Mouse (Mus musculus) heart, postnatal 4 days (tissue): ENCODE measurements around the gene Olfr1222. TPM values are rescaled to one million over a fixed set of nuclear protein-coding genes. Genes with fewer than 3 reads are reported as not detected.
"Not testable (repeated sequence)": the region's sequence is repeated elsewhere in the genome, so short reads cannot be mapped to it uniquely, and the experiment has no call there.

Source experiments
- DNase-seq: peaks from one replicate; pipeline ENCODE4 v3.0.0; 2021
- total RNA-seq, 2 experiments: library from RNA; stranded (reverse); gene quantifications; 2 replicates each; pipeline ENCODE4 v1.2.3; 2021

Olfr1222 gene
- total RNA-seq: not detected

DNA sequence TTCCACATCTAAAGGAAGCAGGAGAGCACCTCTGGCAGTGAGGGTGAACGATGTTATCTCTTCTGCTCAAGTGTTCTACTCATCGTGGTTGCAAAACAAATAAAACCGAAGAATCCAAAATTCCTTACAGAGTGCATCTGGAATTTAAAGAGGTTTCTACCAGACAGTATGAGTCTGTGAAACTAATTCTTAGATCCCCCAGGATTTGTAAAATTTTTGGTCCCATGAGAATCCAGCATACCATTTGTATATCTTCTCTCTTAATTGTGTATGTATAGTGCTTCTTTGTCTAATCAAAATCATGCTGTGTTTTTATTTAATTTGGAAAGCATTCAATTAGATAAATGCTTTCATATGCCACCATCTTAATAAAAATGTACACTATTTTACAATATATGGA, at the start of gene Olfr1222:
Gene Olfr1222 (minus strand): TSS at position 101 of the 400 bp plus-strand sequence.
- DNase-seq: no peak

DNA sequence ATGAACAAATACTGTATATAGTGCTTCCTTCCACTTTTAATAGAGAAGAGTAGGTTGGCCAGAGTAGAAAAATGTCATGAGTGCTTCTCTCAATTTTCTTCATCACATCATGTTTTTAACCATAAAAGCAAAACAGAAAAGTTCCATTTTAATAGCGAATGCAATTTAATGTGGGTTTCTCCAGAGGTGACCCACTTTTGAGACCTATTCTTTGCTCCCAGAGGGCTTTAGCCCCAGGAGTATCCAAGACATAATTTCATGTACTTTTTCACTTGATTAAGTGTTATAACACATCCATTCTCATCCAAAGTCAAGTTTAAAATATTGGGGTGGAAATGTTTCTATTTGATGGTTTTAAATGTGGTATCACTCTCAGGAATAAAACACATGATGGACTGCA, 41.7 kb upstream of the Olfr1222 start, which contains the start of gene Olfr1225:
Gene Olfr1225 (minus strand): TSS at position 101 of the 400 bp plus-strand sequence.
- no peak for DNase-seq

DNA sequence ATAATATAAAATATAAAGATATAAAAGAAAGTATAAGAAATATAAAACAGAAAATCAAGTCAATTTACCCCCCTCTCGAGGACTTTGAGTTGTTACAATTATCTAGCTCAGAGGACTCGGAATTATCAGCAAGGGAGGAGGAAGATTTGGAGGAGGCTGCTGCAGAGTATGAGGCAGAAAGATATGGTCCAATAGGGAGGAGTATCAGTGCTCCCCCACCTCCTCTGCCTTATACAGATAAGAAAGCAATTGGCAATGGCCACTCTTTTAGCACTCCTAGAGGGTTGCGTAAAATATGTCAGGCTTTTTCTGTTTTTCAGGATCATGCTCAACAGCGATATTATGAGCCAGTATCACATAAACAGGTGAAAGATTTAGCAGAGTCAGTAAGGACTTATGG, 31.9 kb upstream of the Olfr1222 start:
- DNase-seq: not testable (repeated sequence)

DNA sequence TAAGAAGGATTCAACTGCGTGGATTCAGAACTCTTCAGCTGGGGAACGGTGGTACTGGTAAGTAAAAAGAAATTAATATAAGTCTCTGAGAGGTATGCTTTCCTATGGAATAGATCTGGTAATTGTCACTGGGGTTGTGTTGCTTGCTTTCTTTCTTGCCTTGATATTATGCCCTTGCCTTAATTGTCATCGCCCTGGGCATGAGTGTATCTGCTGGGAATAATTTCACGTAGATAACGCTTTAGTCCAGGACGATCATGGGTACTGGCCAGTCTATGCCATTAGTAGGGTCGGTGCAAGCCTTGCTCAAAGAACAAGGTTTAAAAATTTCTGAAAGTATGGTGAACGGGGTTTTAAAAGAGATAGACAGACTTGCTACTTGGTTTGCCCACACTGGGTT, 31.1 kb upstream of the Olfr1222 start, which contains the start of gene Olfr1224-ps1:
Gene Olfr1224-ps1 (minus strand): TSS at position 101 of the 400 bp plus-strand sequence.
- not testable (repeated sequence) for DNase-seq

DNA sequence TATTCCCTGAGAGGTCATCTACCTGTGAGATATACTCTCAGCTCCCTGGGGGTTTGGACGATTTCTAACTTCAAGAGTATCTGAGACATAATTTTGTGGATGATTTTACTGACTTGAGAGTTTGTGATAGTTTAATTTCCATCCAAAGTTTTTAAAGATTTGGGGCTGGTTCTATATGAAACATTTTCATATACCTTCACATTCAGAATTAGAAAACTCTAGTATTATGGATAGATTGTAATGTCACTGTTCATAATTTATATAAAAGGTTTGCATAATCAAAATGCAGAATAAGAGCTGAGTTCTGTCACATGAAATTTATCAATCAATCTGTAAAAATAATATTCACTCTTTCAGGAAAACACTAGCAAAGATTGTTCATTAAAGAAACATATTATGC, 18.6 kb upstream of the Olfr1222 start, which contains the start of gene Olfr1223:
Gene Olfr1223 (minus strand): TSS at position 101 of the 400 bp plus-strand sequence.
- no peak for DNase-seq

DNA sequence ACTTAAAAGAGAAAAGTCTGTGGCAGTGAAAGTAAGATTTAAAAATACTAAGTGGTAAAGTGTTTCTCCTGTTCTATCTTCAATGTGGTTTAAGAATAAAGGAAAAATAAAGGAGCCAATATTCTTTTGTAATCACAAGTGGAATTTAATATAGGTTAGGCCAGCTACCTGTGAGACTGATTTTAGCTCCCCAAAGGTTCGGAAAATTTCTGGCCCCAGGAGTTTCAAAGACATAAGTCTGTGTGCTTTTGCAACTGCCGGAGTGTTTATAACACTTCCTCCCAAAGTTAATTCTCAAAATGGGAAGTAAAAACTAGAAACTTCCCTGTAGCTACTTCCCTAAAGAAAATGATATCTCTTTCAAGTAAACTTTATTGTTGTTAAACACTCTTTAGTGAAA, 15.7 kb downstream of the Olfr1222 start, which contains the start of gene Olfr1221:
Gene Olfr1221 (minus strand): TSS at position 101 of the 400 bp plus-strand sequence.
- DNase-seq: no peak

DNA sequence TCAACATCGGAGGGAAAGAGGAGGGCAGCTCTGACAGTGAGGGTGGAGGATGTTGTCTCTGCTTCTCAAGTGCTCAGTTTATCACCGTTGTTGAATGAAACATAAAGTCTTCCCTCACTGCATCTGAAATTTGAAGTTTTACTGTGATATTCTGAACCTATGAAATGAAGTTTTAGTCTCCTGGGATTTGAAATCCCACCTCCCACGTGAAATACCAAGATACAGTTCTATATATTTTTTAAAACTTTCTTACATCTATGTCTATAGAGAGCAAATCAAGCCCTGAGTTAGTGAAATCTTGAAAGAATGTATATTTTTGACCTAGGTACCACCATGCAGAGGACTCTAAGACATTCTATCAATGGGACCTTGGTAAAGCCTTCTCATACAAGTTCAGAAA, 26.1 kb downstream of the Olfr1222 start, which contains the start of gene Olfr1220:
Gene Olfr1220 (minus strand): TSS at position 101 of the 400 bp plus-strand sequence.
- no peak for DNase-seq

DNA sequence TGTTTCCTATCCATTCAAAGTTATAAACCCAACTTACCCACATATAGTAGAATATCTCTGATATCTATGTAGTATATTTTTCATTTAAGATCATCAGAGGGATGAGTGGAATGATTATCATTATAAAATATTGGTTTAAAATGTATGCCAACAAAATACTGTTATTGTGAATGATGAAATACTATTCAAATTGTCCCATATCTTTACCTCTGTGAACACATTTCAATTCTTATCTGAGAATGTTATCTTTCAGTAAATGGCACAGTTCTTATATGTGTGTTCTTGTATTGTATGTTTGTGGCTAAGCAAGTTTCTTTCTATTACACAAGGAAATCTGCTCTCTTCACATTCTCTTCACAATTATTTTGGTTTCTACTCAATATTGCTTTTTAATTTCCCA, 27.2 kb downstream of the Olfr1222 start:
- DNase-seq: no peak

DNA sequence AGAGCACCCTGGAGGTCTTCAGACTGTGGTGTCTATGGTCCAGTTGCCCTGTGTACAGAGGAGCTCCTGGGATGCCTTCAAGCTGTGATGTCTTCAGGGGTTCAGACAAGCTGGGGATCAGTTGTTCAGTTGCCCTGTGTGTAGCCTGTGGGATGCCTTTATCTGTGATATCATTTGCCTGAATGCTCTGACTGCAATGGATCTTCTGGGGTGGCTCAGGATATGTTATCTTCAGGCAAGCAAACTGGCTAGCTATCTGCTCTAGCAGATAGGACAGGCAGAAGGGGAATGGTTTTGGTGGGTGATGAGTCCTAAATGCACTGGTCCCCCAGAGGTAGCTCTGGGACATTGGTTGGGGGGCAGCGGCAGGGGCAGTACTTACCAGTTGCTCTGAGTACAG, 39.0 kb downstream of the Olfr1222 start:
- no peak for DNase-seq

DNA sequence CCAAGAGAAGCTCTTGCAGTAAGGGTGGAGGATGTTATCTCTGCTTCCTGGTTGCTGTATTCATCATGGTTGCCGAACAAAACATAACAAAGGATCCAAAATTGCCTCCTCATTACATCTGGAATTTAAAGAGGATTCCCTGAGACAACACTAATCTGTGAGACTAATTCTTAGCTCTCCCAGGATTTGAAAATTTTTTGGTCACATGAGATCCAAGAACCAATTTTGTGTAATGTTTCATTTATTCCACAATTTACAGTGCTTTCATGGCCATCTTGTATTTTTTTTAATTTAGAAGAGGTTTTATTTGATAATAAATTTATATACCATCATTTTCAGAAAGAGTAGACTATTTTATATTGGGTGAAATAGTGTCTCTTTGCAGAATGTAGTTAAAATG, 49.4 kb downstream of the Olfr1222 start, which contains the start of gene Olfr1219:
Gene Olfr1219 (minus strand): TSS at position 101 of the 400 bp plus-strand sequence.
- no peak for DNase-seq

DNA sequence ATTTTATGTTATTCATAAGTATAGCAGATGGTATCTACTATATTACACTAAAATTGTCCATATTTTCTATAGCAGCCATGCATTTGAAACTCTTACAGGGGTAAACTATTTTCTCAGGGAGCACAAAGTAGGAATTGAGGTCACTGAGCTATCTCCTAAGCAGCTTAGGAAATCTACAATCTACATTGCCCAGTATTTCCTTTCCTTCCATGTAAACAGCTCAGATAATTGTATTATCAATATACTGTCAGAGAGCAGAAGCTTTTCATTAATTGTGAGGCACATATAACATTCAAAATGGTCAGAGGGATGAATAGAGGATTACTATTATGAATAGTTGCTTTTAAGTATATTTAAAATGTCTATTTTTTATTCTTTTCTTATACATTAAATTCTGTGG, 51.4 kb downstream of the Olfr1222 start:
- no peak for DNase-seq

Other genes starting within 250 kb of the Olfr1222 start
- not detected for gene Olfr1208, start 230.7 kb downstream of the Olfr1222 start, total RNA-seq
- gene Olfr1209, start 217.9 kb downstream of the Olfr1222 start, total RNA-seq: not detected
- gene Olfr1211, start 194.9 kb downstream of the Olfr1222 start, total RNA-seq: not detected
- not detected for gene Olfr1212, start 179.1 kb downstream of the Olfr1222 start, total RNA-seq
- not detected for gene Gm13762, start 152.8 kb downstream of the Olfr1222 start, total RNA-seq
- gene Olfr1214, start 140.4 kb downstream of the Olfr1222 start, total RNA-seq: not detected
- gene Olfr1215, start 126.1 kb downstream of the Olfr1222 start, total RNA-seq: not detected
- not detected for gene Olfr1216, start 114.7 kb downstream of the Olfr1222 start, total RNA-seq
- not detected for gene Olfr1217, start 101.0 kb downstream of the Olfr1222 start, total RNA-seq
- not detected for gene Olfr1218, start 71.9 kb downstream of the Olfr1222 start, total RNA-seq
- not detected for gene Olfr1219, start 49.5 kb downstream of the Olfr1222 start, total RNA-seq
- not detected for gene Olfr1220, start 26.2 kb downstream of the Olfr1222 start, total RNA-seq
- gene Olfr1221, start 15.8 kb downstream of the Olfr1222 start, total RNA-seq: not detected
- not detected for gene Olfr1223, start 18.5 kb upstream of the Olfr1222 start, total RNA-seq
- not detected for gene Olfr1224-ps1, start 31.0 kb upstream of the Olfr1222 start, total RNA-seq
- not detected for gene Olfr1225, start 41.6 kb upstream of the Olfr1222 start, total RNA-seq
- gene Olfr1226, start 67.0 kb upstream of the Olfr1222 start, total RNA-seq: not detected
- gene Olfr1228, start 121.0 kb upstream of the Olfr1222 start, total RNA-seq: not detected
- gene Olfr1229, start 155.0 kb upstream of the Olfr1222 start, total RNA-seq: not detected
- not detected for gene Olfr1230, start 164.2 kb upstream of the Olfr1222 start, total RNA-seq
- not detected for gene Olfr1231, start 174.0 kb upstream of the Olfr1222 start, total RNA-seq
- not detected for gene Olfr1232, start 196.6 kb upstream of the Olfr1222 start, total RNA-seq
- not detected for gene Olfr1233, start 209.3 kb upstream of the Olfr1222 start, total RNA-seq
- gene Olfr1234, start 231.8 kb upstream of the Olfr1222 start, total RNA-seq: not detected